ENCODE assay signal across 27 mouse cellular contexts in genomic region chr5:127633666-127634065, GRCm38 (mm10). TPM values are rescaled to one million over a fixed set of nuclear protein-coding genes. Genes with fewer than 3 reads are reported as not detected.
DNase-seq lines count a peak whose midpoint lies in the region; ATAC-seq and TF ChIP-seq lines count a peak whose summit lies in the region.
"Had no signal": no experiment of that assay in that cellular context is flagged by ENCODE, and none has a peak within 500 bp of the region (broad histone marks: within the 10 kb centered on the region; RNA-seq: fewer than 3 reads in every experiment).

No protein-coding gene starts in this region.

- H3K27me3 ChIP-seq in forebrain, embryonic 13.5 days, result no peaks in the 10 kb centered on the region
- 0 out of 2 replicates have a peak, but pooled peaks cover 7% of the 10 kb centered on the region for H3K27me3 ChIP-seq in forebrain, embryonic 12.5 days
- peaks cover 10% of the 10 kb centered on the region; the same call in 1 of the 2 replicates for H3K27me3 ChIP-seq in midbrain, embryonic 13.5 days
- H3K27me3 ChIP-seq in midbrain, embryonic 16.5 days (ENCODE audit: control insufficient read depth, insufficient read depth, low read depth, low read length), result no peaks in the 10 kb centered on the region
- peaks cover 11% of the 10 kb centered on the region; the same call in 1 of the 2 replicates for H3K27me3 ChIP-seq in lung, postnatal 0 days (replicated peaks; ENCODE audit: insufficient read depth, low read length)

- H3K9me3 ChIP-seq in forebrain, embryonic 13.5 days (replicated peaks), result no peaks in the 10 kb centered on the region
- H3K9me3 ChIP-seq in forebrain, embryonic 12.5 days, result no peaks in the 10 kb centered on the region
- H3K9me3 ChIP-seq in midbrain, embryonic 13.5 days, result no peaks in the 10 kb centered on the region
- H3K9me3 ChIP-seq in midbrain, embryonic 16.5 days (replicated peaks; ENCODE audit: control insufficient read depth, low read length, poor library complexity, severe bottlenecking), result no peaks in the 10 kb centered on the region
- H3K9me3 ChIP-seq in lung, postnatal 0 days (ENCODE audit: low read length), result no peaks in the 10 kb centered on the region
- H3K9me3 ChIP-seq: embryonic facial prominence, embryonic 12.5 days; heart, embryonic 10.5 days; heart, embryonic 15.5 days; hindbrain, embryonic 12.5 days; kidney, embryonic 15.5 days; liver, embryonic 15.5 days; lung, embryonic 15.5 days; midbrain, embryonic 12.5 days had no signal

- H3K27ac ChIP-seq in forebrain, embryonic 13.5 days, result no peak overlapping the region
- H3K27ac ChIP-seq in forebrain, embryonic 12.5 days, result no peak overlapping the region
- H3K27ac ChIP-seq in midbrain, embryonic 13.5 days, result no peak overlapping the region
- no peak overlapping the region for H3K27ac ChIP-seq in midbrain, embryonic 16.5 days (ENCODE audit: low read length)
- no peak overlapping the region for H3K27ac ChIP-seq in lung, postnatal 0 days (ENCODE audit: low read length)
- H3K27ac ChIP-seq: embryonic facial prominence, embryonic 12.5 days; heart, embryonic 10.5 days; heart, embryonic 15.5 days; hindbrain, embryonic 12.5 days; kidney, embryonic 15.5 days; liver, embryonic 15.5 days; lung, embryonic 15.5 days; midbrain, embryonic 12.5 days had no signal

- H3K4me2 ChIP-seq in forebrain, embryonic 13.5 days, result peak overlapping the region; percentile 95; the same call in 1 of the 2 replicates
- H3K4me2 ChIP-seq in forebrain, embryonic 12.5 days, result no peak overlapping the region
- H3K4me2 ChIP-seq in midbrain, embryonic 13.5 days (replicated peaks), result peak overlapping the region; percentile 95; the same call in 1 of the 2 replicates
- H3K4me2 ChIP-seq in midbrain, embryonic 16.5 days (ENCODE audit: low read length), result no peak overlapping the region; the same call in 1 of the 2 replicates
- no peak overlapping the region for H3K4me2 ChIP-seq in lung, postnatal 0 days (replicated peaks; ENCODE audit: low read depth, low read length)

- ATAC-seq in forebrain, embryonic 13.5 days, result no peak
- ATAC-seq in forebrain, embryonic 12.5 days (ENCODE audit: low FRiP score), result no peak
- ATAC-seq in midbrain, embryonic 13.5 days, result no peak
- ATAC-seq in midbrain, embryonic 16.5 days, result no peak
- no peak for ATAC-seq in lung, postnatal 0 days
- ATAC-seq: inflammation-experienced regulatory T-cells, adult 6 months had no signal

- H3K4me3 ChIP-seq in forebrain, embryonic 13.5 days, result no peak overlapping the region
- H3K4me3 ChIP-seq in forebrain, embryonic 12.5 days (replicated peaks), result no peak overlapping the region
- H3K4me3 ChIP-seq in midbrain, embryonic 13.5 days (replicated peaks), result no peak overlapping the region
- H3K4me3 ChIP-seq in midbrain, embryonic 16.5 days (ENCODE audit: low read depth, low read length), result no peak overlapping the region
- no peak overlapping the region for H3K4me3 ChIP-seq in lung, postnatal 0 days (ENCODE audit: low read depth, low read length)
- H3K4me3 ChIP-seq: heart, embryonic 15.5 days had no signal

- H3K4me1 ChIP-seq in forebrain, embryonic 13.5 days, result no peaks in the 10 kb centered on the region; the same call in 1 of the 2 replicates
- peaks cover 11% of the 10 kb centered on the region for H3K4me1 ChIP-seq in forebrain, embryonic 12.5 days
- peaks cover 7% of the 10 kb centered on the region; the same call in 1 of the 2 replicates for H3K4me1 ChIP-seq in midbrain, embryonic 13.5 days (replicated peaks)
- H3K4me1 ChIP-seq in midbrain, embryonic 16.5 days (ENCODE audit: control insufficient read depth, insufficient read depth, low read length), result peaks cover 6% of the 10 kb centered on the region
- H3K4me1 ChIP-seq in lung, postnatal 0 days (ENCODE audit: insufficient read depth, low read depth, low read length), result 0 out of 2 replicates have a peak, but pooled peaks cover 4% of the 10 kb centered on the region

- H3K9ac ChIP-seq in forebrain, embryonic 13.5 days, result no peak overlapping the region
- no peak overlapping the region for H3K9ac ChIP-seq in forebrain, embryonic 12.5 days
- no peak overlapping the region for H3K9ac ChIP-seq in midbrain, embryonic 13.5 days (replicated peaks)
- H3K9ac ChIP-seq in midbrain, embryonic 16.5 days (ENCODE audit: low read depth, low read length), result no peak overlapping the region
- H3K9ac ChIP-seq in lung, postnatal 0 days (replicated peaks; ENCODE audit: low read depth), result no peak overlapping the region
- H3K9ac ChIP-seq: embryonic facial prominence, embryonic 12.5 days; heart, embryonic 15.5 days; kidney, embryonic 15.5 days; liver, embryonic 15.5 days; lung, embryonic 15.5 days had no signal

- peak; percentile 40 to 56 for DNase-seq in kidney, adult 8-10 months
- DNase-seq in kidney, postnatal 4 days, result no peak
- DNase-seq in lung, postnatal 0 days (ENCODE audit: low spot score), result no peak
- DNase-seq: adrenal gland, postnatal 25 days; cerebellum, adult 9-11 months; embryo, embryonic 11 days; gastrocnemius, postnatal 14 days; layer of hippocampus, postnatal 36 days; left cerebral cortex, postnatal 4 days; lung, postnatal 36 days; right cerebral cortex, adult 18-20 months; spleen, adult 18-20 months; thymus, adult 18-20 months; thymus, postnatal 25 days had no signal

- 91% methylated on average over 7 of the region's 7 CpGs for WGBS in forebrain, embryonic 13.5 days
- 95% methylated on average over 7 of the region's 7 CpGs for WGBS in forebrain, embryonic 12.5 days
- WGBS in midbrain, embryonic 13.5 days, result 91% methylated on average over 7 of the region's 7 CpGs
- 91% methylated on average over 7 of the region's 7 CpGs for WGBS in midbrain, embryonic 16.5 days
- 63% methylated on average over 7 of the region's 7 CpGs for WGBS in lung, postnatal 0 days

- no peaks in the 10 kb centered on the region for H3K36me3 ChIP-seq in forebrain, embryonic 13.5 days (ENCODE audit: poor library complexity, severe bottlenecking)
- no peaks in the 10 kb centered on the region for H3K36me3 ChIP-seq in forebrain, embryonic 12.5 days (replicated peaks)
- no peaks in the 10 kb centered on the region for H3K36me3 ChIP-seq in midbrain, embryonic 13.5 days
- H3K36me3 ChIP-seq in midbrain, embryonic 16.5 days (ENCODE audit: control insufficient read depth, insufficient read depth, low read length), result no peaks in the 10 kb centered on the region
- no peaks in the 10 kb centered on the region for H3K36me3 ChIP-seq in lung, postnatal 0 days (ENCODE audit: insufficient read depth, low read length)
- H3K36me3 ChIP-seq: embryonic facial prominence, embryonic 12.5 days; heart, embryonic 10.5 days; heart, embryonic 15.5 days; hindbrain, embryonic 12.5 days; kidney, embryonic 15.5 days; liver, embryonic 15.5 days; lung, embryonic 15.5 days; midbrain, embryonic 12.5 days had no signal

- TF ChIP-seq EP300 in lung, postnatal 0 days (IDR thresholded peaks at IDR 0.05), result no peak

- TF ChIP-seq CTCF in lung, postnatal 0 days (IDR thresholded peaks at IDR 0.05), result no peak

RNA-seq across cellular contexts. Expression of gene Slc15a4, which starts 1.0 kb away (rescaled TPM):
- 21.2 and 22.4 TPM in 2 replicates for polyA plus RNA-seq in forebrain, embryonic 13.5 days (2015; fragmentation: Nextera tagmentation; extraction: Ambion mirVana)
- polyA plus RNA-seq in forebrain, embryonic 12.5 days (2016; fragmentation: Nextera tagmentation; extraction: Ambion mirVana), result 25.5 and 27.5 TPM in 2 replicates
- polyA plus RNA-seq in midbrain, embryonic 13.5 days (2015; fragmentation: Nextera tagmentation; extraction: Ambion mirVana), result 24.4 and 26.1 TPM in 2 replicates
- polyA plus RNA-seq in midbrain, embryonic 16.5 days (2015; fragmentation: Nextera tagmentation; extraction: Ambion mirVana), result 26.3 and 31.1 TPM in 2 replicates
- polyA plus RNA-seq in lung, postnatal 0 days (2015; fragmentation: Nextera tagmentation; extraction: Ambion mirVana), result 19.4 and 22.1 TPM in 2 replicates

RNA-seq across cellular contexts. Expression of gene Glt1d1, which starts 1.6 kb away (rescaled TPM):
- 1.1 and 1.3 TPM in 2 replicates for polyA plus RNA-seq in forebrain, embryonic 13.5 days (2015; fragmentation: Nextera tagmentation; extraction: Ambion mirVana)
- 1.5 and 1.9 TPM in 2 replicates for polyA plus RNA-seq in forebrain, embryonic 12.5 days (2016; fragmentation: Nextera tagmentation; extraction: Ambion mirVana)
- 1.5 and 1.9 TPM in 2 replicates for polyA plus RNA-seq in midbrain, embryonic 13.5 days (2015; fragmentation: Nextera tagmentation; extraction: Ambion mirVana)
- polyA plus RNA-seq in midbrain, embryonic 16.5 days (2015; fragmentation: Nextera tagmentation; extraction: Ambion mirVana), result 1.7 TPM in 2 replicates
- polyA plus RNA-seq in lung, postnatal 0 days (2015; fragmentation: Nextera tagmentation; extraction: Ambion mirVana), result 0.08 and 0.19 TPM in 2 replicates
- polyA plus RNA-seq: heart, embryonic 15.5 days; inflammation-experienced regulatory T-cells, adult 6 months had no signal

Comparison
In these comparisons a context has a peak if more than half of its experiments do, and no peak if none do; other contexts are left out.
1. H3K4me2 ChIP-seq: peak in forebrain, embryonic 13.5 days (single experiment) and midbrain, embryonic 13.5 days (single experiment); none in forebrain, embryonic 12.5 days (single experiment), midbrain, embryonic 16.5 days (single experiment) and lung, postnatal 0 days (single experiment).
2. DNase-seq: peak in kidney, adult 8-10 months (2 of 2); none in kidney, postnatal 4 days (0 of 2) and lung, postnatal 0 days (single experiment).